Mouse (Mus musculus): ENCODE measurements around the gene Slc38a6. TPM values are rescaled to one million over a fixed set of nuclear protein-coding genes. Genes with fewer than 3 reads are reported as not detected.

Slc38a6 gene
- 10 to 100 TPM in 1 of 2 experiments, 1 to 10 TPM in 1; 9.4 to 12.6 TPM for total RNA-seq (2023)

DNA sequence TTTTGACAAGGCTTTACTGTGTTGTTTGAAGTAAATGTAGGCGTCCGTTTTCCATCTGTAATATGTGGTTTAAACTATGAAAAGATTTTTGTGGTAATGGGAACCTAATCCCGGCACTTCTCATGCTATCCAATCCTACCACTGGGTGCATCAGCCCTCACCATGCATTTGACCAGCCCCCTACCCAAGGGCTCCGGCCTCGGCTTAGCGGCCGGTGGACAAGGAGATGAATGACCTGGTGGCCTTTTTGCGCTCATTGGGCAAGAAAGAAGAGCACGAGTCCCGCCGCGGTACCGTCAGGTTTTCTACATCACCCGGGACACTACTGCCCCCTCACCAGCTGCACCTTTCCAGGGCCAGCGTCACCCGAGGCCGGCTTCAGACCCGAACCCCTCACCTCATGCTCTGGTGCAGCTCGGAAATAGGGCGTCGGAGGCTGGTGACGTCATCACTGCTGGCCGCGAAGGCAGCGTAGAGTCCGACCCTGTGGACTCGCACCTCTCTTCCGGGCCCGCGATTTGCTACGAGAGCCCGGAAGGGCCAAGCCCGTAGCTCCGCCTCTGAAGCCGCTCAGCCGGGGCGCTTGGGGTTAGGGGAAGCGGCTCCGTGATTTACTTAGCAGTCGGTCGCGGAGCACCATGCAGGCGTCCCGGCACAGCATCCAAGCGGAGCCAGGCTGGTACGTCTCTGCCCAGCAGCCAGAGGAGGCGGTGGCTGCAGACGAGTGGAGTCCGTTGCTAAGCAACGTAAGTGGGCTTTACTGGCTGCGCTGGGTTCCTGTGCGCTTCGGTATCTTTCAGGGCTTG is at the start of gene Slc38a6, which contains the start of gene Trmt5:
Gene Slc38a6 (plus strand): TSS at position 493 of the 806 bp plus-strand sequence.
Gene Trmt5 (minus strand): TSS at position 424 of the 806 bp plus-strand sequence.

Other genes with a start within 250 kb of the Slc38a6 start
- not detected for gene Six1, start 232.9 kb upstream of the Slc38a6 start, total RNA-seq (2023)
- gene Six4, start 173.3 kb upstream of the Slc38a6 start, total RNA-seq (2023), result under 1 TPM in 1 of 2 experiments, not detected in 1; 0.07 TPM
- 1 to 10 TPM; 7.8 to 8.5 TPM for gene Mnat1, start 163.1 kb upstream of the Slc38a6 start, total RNA-seq (2023)
- gene Trmt5, start 69 bp upstream of the Slc38a6 start, total RNA-seq (2023), result 10 to 100 TPM in 1 of 2 experiments, 1 to 10 TPM in 1; 7.7 to 10.5 TPM